Mouse (Mus musculus): Measurements from ENCODE around the gene Aarsd1. TPM values are rescaled to one million over a fixed set of nuclear protein-coding genes. Genes with fewer than 3 reads are reported as not detected.
"Not testable (repeated sequence)": the region's sequence is repeated elsewhere in the genome, so short reads cannot be mapped to it uniquely, and the experiment has no call there.

The Aarsd1 gene
- polyA plus RNA-seq (2015; fragmentation: Nextera tagmentation; extraction: Ambion mirVana) = 94.8 and 101 TPM in 2 replicates

DNA sequence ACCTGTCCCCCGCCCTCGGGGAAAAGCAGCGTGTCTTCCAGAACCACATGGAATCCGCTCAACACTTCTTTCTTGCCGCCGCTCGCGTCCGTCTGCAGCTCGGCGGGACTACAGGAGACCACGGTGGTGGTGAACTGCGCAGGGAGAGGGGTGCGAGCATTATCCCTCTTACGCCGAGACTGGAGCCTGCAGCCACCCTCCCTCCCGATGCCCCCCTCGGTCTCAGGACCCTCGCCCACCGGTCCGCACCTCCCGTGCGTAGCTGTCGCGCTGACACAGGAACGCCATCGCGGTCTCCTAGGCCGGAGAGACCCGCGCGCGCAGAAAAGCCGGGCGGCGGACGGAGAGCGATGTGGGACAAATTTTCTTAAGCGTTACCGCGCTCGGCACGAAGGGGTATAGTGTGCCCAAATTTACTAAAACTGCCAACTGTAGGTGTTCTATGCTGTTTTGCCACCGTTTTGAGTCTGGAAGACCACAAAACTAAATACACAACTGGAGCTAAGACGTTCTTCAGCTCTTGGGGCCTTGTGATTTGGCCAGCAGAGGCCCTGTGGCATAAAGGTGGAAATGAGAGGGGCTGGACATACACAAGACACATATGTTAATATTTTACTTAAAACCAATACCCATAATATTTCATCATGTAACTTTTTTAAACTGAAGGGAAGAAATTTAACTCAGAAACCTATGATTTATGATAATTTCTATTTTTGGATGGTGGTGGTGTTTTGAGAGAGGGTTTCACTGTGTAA lies at the start of gene Aarsd1:
Aarsd1 (minus strand) TSS at position 515 of the 755 bp plus-strand sequence.
- ATAC-seq = peak; percentile 87
- peak within 1 kb of the TSS; percentile 86 for H3K27ac ChIP-seq
- WGBS = under 1% methylated on average over 45 of the region's 45 CpGs

DNA sequence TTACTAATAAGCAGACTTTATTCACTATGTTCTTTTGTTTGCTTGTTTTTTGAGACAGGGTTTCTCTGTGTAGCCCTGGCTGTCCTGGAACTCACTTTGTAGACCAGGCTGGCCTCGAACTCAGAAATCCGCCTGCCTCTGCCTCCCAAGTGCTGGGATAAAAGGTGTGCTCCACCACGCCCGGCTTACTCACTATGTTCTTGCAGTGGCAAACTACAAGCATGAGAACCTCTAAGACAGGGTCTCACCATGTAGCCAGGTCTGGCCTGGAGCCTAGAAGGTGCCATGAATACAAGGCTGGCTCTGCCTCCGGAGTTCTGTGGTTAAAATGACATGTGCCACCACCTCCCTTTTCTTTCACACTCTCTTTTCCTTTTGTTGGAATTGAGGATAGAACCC lies 49.1 kb upstream of the Aarsd1 start:
- 52% methylated on average over 5 of the region's 5 CpGs for WGBS
- H3K4me2 ChIP-seq (replicated peaks) = peak overlapping the region; percentile 82
- ATAC-seq, H3K9me3 ChIP-seq, H3K27me3 ChIP-seq: not testable (repeated sequence)
- peak overlapping the region; percentile 94; the same call in 1 of the 2 replicates for H3K27ac ChIP-seq
- peaks cover 78% of the 10 kb centered on the region for H3K4me1 ChIP-seq (replicated peaks)
- peak overlapping the region; percentile 95; the same call in 1 of the 2 replicates for H3K9ac ChIP-seq (replicated peaks)
- peak overlapping the region; percentile 95 for H3K4me3 ChIP-seq (replicated peaks)
- H3K36me3 ChIP-seq = peaks cover 22% of the 10 kb centered on the region

More for the DNA sequence above, at the start of gene Aarsd1:
- Histone ChIP-seq H3K4me3 (replicated peaks) (peak within 1 kb of the TSS; percentile 81), H3K36me3 (peaks cover 16% of the 10 kb centered on the region), H3K4me2 (replicated peaks) (peak within 1 kb of the TSS; percentile 69), H3K9ac (replicated peaks) (peak within 1 kb of the TSS; percentile 90), H3K9me3 (no peaks in the 10 kb centered on the region), H3K4me1 (replicated peaks) (peaks cover 15% of the 10 kb centered on the region), H3K27me3 (no peaks in the 10 kb centered on the region)

DNA sequence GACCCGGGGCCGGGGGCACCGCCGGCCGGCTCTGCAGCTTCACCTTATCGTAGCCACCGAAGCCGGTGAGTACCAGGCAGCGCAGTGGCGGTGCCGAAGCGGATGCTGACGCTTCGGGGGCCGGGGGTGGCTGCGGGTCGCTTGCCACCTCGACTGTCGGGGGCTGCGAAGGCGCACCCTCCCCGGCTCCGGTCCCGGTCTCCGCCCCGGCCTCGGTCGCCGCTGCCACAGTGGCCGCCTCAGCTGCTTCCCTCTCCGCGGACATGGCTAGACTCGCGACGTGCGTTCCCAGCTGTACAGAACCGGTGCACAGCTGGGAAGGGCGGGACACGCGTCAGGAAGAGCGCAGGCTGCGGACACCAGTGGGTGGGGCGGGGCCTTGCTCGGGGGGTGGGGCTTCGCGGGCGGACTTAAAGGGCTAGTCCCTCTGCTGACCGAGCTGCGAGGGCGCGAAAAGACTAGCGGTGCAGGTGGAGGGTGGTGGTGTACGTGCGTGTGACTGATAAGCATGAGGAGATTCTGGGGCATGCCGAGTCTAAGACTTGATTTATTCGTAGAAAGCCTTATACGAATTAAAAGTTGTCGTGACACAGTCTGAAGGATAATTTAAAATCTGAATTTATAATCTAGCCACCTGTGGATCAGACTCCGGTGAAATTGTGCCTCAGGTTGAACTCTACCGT lies 48.6 kb upstream of the Aarsd1 start, which contains the start of gene Vat1:
Vat1 (minus strand) TSS at position 362 of the 683 bp plus-strand sequence.
- H3K4me3 ChIP-seq (replicated peaks) = peak within 1 kb of the TSS; percentile 95
- ATAC-seq = peak; percentile 60
- WGBS = 1% methylated on average over 60 of the region's 60 CpGs
- H3K27me3 ChIP-seq = no peaks in the 10 kb centered on the region
- peaks cover 22% of the 10 kb centered on the region for H3K36me3 ChIP-seq
- H3K4me1 ChIP-seq (replicated peaks) = peaks cover 72% of the 10 kb centered on the region
- peak within 1 kb of the TSS; percentile 95 for H3K9ac ChIP-seq (replicated peaks)
- peak within 1 kb of the TSS; percentile 82 for H3K4me2 ChIP-seq (replicated peaks)
- peak within 1 kb of the TSS; percentile 94 for H3K27ac ChIP-seq
- no peaks in the 10 kb centered on the region for H3K9me3 ChIP-seq

DNA sequence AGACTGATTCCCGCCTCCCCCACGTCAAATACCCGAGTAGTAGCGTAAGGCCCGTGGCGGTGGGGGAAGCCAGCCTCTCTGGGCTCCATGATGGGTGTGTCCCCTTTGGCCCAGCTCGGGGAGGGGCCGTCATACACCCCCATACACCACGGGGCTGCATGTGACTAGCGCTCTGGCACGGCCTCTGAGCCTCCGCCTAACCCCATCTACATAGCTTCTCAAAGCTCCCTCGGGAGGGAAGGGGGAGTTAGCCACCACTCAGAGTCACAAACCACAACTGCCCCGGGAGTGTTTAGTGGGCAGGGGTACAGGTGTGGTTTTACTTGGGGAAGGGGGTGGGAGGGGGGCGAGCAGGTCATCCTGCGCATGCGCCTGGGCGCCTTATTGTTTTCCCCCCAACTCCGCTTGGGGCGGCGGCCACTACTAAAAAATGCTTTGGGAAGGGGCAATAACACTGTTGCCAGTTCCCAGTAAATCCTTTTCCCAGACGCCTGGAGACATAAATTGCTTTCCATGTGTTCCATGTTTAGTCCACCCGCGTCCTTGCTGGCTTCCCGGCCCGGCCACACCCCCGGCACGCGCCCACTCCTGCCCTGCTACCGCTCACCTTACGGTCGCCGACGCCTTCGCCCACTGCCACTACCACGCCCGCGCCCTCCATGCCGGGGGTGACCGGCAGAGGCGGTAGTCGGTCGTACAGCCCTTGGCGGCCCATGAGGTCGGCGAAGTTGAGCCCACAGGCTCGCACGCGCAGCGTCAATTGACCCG lies 47.9 kb upstream of the Aarsd1 start:
- peak overlapping the region; percentile 94 for H3K27ac ChIP-seq
- no peaks in the 10 kb centered on the region for H3K9me3 ChIP-seq
- no peaks in the 10 kb centered on the region for H3K27me3 ChIP-seq
- peaks cover 65% of the 10 kb centered on the region for H3K4me1 ChIP-seq (replicated peaks)
- WGBS = 2% methylated on average over 51 of the region's 51 CpGs
- peak overlapping the region; percentile 95 for H3K9ac ChIP-seq (replicated peaks)
- peak; percentile 38 for ATAC-seq
- H3K4me3 ChIP-seq (replicated peaks) = peak overlapping the region; percentile 95
- H3K36me3 ChIP-seq = peaks cover 24% of the 10 kb centered on the region
- H3K4me2 ChIP-seq (replicated peaks) = peak overlapping the region; percentile 82

DNA sequence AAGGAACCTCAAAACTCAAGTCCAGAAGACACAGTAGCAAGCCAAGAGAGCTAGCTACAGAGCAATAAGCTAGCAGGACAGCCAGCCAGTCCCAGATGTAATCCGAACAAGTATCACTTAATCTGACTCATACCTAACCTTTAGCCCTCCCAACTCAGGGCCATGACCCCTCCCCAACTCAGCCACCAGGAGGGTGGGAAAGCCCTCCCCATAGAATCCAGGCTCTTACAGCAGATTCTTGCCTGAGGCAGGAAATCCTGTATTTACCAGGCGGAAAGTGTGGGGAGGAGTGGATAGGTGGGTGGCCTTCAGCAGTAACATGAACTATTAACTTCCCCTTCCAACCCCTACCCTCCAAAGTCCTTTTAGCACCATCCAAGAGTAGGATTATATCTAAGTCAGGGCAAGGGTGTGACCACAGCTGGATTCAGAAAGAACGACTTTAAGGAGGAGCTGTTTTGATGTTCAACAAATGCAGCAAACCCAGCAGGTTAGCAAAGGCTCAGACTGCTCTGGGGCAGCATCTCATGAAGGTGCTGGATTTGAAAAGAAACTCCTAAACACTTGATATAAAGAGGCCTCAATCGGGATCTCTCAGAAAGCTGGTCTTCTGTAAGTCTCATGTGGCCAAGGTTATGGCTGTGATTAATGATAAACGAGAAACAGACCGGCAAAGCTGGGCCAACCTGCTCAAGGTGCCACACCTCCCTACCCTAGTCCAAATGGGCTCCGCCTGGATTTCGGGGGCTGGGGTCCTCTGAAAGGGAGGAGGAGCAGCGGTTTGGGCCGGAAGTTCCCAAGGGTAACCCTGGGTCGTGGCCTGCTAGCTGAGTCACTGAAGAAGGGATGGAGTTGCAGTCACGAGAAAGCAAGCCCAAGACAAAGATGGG lies 47.0 kb upstream of the Aarsd1 start, which contains the start of gene Rnd2:
Rnd2 (plus strand) TSS at position 789 of the 890 bp plus-strand sequence.
- H3K4me1 ChIP-seq (replicated peaks) = peaks cover 62% of the 10 kb centered on the region
- 14% methylated on average over 12 of the region's 12 CpGs for WGBS
- H3K9ac ChIP-seq (replicated peaks) = peak within 1 kb of the TSS; percentile 95
- H3K36me3 ChIP-seq = peaks cover 32% of the 10 kb centered on the region
- peak within 1 kb of the TSS; percentile 94 for H3K27ac ChIP-seq
- no peak for ATAC-seq
- H3K27me3 ChIP-seq = no peaks in the 10 kb centered on the region
- H3K4me2 ChIP-seq (replicated peaks) = peak within 1 kb of the TSS; percentile 82
- peak within 1 kb of the TSS; percentile 95 for H3K4me3 ChIP-seq (replicated peaks)
- no peaks in the 10 kb centered on the region for H3K9me3 ChIP-seq

DNA sequence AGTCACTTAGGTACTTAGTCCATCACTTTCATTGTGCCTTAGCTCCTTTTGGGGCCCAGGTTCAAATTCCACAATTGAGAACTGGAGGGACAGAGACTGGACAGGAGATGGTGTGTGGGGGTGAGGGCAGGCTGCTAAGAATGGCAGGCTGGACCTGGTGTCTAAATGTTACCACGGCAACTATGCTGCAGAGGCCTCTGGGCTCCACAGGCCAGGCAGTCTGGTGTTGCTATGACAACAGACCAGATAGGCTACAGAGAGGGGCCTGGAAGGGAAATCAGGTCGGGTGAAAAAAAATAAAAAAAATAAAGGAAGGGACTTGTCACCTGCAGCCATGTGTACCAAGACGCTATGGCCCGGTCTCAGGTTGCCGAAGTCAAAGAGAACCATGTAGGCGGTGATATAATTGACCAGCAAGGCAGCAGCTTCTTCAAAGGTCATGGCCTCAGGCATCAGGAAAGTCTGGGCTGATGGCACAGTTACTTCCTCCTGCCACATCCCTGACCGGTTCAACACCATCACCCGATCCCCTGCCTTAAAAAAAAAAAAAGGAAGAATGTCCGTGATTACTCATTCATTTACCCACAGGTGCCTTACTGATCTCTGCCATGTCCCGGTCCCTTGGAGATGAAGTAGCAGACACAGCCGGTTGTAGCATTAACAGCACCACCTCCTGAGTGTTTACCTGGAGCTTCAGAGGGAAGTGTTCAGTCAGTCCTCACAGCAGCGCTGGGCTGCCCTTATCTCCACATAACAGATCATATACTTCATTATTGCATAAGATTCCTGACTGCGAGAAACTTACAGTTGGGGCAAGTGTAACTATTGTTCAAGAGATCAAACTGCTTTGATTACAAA lies 45.4 kb upstream of the Aarsd1 start:
- Histone ChIP-seq H3K4me1 (replicated peaks) (peaks cover 53% of the 10 kb centered on the region), H3K9ac (replicated peaks) (peak overlapping the region; percentile 44), H3K27ac (peak overlapping the region; percentile 63), H3K36me3 (peaks cover 48% of the 10 kb centered on the region), H3K4me3 (replicated peaks) (peak overlapping the region; percentile 95), H3K4me2 (replicated peaks) (peak overlapping the region; percentile 82), H3K27me3 (no peaks in the 10 kb centered on the region), H3K9me3 (no peaks in the 10 kb centered on the region)
- ATAC-seq = peak; percentile 53; the same call in 1 of the 2 replicates
- 25% methylated on average over 13 of the region's 13 CpGs for WGBS

DNA sequence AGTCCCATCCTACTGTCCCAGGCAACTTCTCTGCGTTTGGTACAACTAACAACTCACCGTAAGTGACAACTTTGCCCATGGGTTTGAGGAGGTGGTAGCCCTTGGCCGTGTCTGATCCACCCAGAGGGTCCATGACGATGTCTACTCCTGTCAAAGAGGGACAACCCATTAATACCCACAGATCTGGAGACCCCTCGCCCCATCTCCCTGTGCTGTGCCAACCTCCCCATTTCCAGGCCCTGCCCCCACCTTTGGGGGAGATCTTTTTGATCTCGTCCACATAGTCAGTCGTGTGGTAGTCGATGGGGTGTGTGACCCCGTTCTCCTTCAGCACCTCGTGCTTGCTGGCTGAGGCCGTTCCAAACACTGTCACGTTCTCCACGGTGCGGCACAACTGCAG lies 44.7 kb upstream of the Aarsd1 start:
- Histone ChIP-seq H3K4me1 (replicated peaks) (peaks cover 47% of the 10 kb centered on the region), H3K9ac (replicated peaks) (0 out of 2 replicates have a peak overlapping the region, but pooled peaks have one; percentile 39), H3K27me3 (no peaks in the 10 kb centered on the region), H3K4me2 (replicated peaks) (peak overlapping the region; percentile 82), H3K4me3 (replicated peaks) (no peak overlapping the region; the same call in 1 of the 2 replicates), H3K27ac (peak overlapping the region; percentile 63), H3K36me3 (peaks cover 55% of the 10 kb centered on the region), H3K9me3 (no peaks in the 10 kb centered on the region)
- WGBS = 65% methylated on average over 14 of the region's 14 CpGs
- no peak; the same call in 1 of the 2 replicates for ATAC-seq

DNA sequence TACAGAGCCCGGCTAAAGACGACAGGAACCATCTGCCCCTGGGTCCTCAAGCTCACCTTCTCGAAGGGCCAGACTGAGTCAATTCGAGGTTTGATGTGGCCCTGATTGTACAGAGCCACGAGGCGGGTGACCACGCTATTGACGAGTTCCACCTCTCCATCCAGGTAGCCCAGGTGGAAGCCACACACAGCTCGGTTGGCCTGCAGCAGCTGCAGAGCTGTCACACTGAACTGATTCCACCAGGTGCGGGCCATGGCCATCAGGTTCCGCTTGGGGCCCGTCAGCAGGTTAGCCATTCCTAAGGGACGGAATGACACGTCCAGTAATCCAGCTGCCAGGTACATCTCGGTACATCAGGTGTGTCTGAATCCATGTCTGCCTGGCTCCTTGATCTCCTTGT lies 42.9 kb upstream of the Aarsd1 start:
- no peak for ATAC-seq
- no peaks in the 10 kb centered on the region for H3K27me3 ChIP-seq
- H3K4me3 ChIP-seq (replicated peaks) = no peak overlapping the region
- WGBS = 93% methylated on average over 15 of the region's 15 CpGs
- no peaks in the 10 kb centered on the region for H3K9me3 ChIP-seq
- H3K36me3 ChIP-seq = peaks cover 58% of the 10 kb centered on the region
- H3K9ac ChIP-seq (replicated peaks) = 0 out of 2 replicates have a peak overlapping the region, but pooled peaks have one; percentile 41
- peaks cover 36% of the 10 kb centered on the region for H3K4me1 ChIP-seq (replicated peaks)
- H3K4me2 ChIP-seq (replicated peaks) = no peak overlapping the region
- no peak overlapping the region for H3K27ac ChIP-seq

DNA sequence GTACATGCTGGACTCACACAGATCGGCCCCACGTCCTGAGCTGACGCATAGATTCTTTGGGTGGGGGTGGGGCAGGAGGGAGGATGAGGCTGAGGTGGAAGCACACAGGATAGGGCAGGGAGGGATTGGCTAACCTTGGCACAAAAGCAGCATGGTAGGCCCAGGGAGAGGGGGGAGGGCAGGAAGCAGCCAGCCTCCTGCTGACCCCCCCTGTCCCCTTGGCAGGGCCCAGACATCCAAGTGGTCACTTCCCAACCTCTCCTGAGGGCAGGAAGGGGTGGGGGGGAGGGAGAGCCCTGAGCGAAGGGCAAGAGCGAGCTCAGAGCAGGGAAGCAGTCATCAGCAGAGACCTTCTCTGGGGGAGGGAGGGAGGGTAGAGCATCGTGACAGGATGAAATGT lies 42.3 kb upstream of the Aarsd1 start:
- Histone ChIP-seq H3K27me3 (no peaks in the 10 kb centered on the region), H3K4me3 (replicated peaks) (no peak overlapping the region), H3K36me3 (peaks cover 58% of the 10 kb centered on the region), H3K9ac (replicated peaks) (0 out of 2 replicates have a peak overlapping the region, but pooled peaks have one; percentile 41), H3K4me2 (replicated peaks) (no peak overlapping the region), H3K4me1 (replicated peaks) (peaks cover 34% of the 10 kb centered on the region), H3K27ac (no peak overlapping the region), H3K9me3 (no peaks in the 10 kb centered on the region)
- 43% methylated on average over 6 of the region's 6 CpGs for WGBS
- ATAC-seq = no peak

DNA sequence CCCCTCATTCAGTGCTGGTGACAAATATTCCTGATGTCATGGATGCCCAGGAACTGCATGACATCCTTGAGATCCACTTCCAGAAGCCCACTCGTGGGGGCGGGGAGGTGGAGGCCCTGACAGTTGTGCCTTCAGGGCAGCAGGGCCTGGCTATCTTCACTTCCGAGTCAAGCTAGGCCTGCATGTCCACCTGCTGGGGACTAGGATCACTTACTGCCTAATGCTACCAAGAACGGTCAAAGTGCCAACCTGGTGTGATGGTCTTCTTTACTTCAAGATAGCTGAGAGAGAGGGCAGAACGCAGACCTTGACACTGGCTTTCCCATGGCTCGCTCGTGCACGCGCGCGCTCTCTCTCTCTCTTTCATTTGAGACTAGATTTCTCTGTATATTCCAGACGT lies 40.8 kb upstream of the Aarsd1 start:
- Histone ChIP-seq H3K4me3 (replicated peaks) (no peak overlapping the region), H3K27ac (no peak overlapping the region), H3K27me3 (no peaks in the 10 kb centered on the region), H3K36me3 (peaks cover 58% of the 10 kb centered on the region), H3K9ac (replicated peaks) (no peak overlapping the region), H3K4me2 (replicated peaks) (no peak overlapping the region), H3K4me1 (replicated peaks) (peaks cover 23% of the 10 kb centered on the region), H3K9me3 (no peaks in the 10 kb centered on the region)
- WGBS = 89% methylated on average over 12 of the region's 12 CpGs
- no peak for ATAC-seq
